Mouse (Mus musculus) layer of hippocampus, adult 11-12 months (tissue): ENCODE measurements around the gene Synrg.

Experiments used
- DNase-seq: peaks from one replicate; pipeline ENCODE4 v3.0.0; 2022; ENCODE audit warnings: low spot score

Gene Synrg

GRCm38 (mm10) chr11:84073816-84074764 lies 109.9 kb downstream of the Synrg start:
- no peak for DNase-seq

- no peak for DNase-seq
These were observed 112.8 kb downstream of the Synrg start for GRCm38 (mm10) chr11:84077008-84077407.

- no peak for DNase-seq
These were observed 114.4 kb downstream of the Synrg start for GRCm38 (mm10) chr11:84078601-84079000.

- no peak for DNase-seq
These were observed 115.1 kb downstream of the Synrg start for GRCm38 (mm10) chr11:84079361-84079760.

- DNase-seq = no peak
These were observed 115.7 kb downstream of the Synrg start for GRCm38 (mm10) chr11:84079887-84080286.

GRCm38 (mm10) chr11:84080327-84080726 lies 116.1 kb downstream of the Synrg start:
- DNase-seq = no peak

- DNase-seq = no peak
These were observed 117.7 kb downstream of the Synrg start for GRCm38 (mm10) chr11:84081901-84082300.

GRCm38 (mm10) chr11:84090572-84090971 lies 126.3 kb downstream of the Synrg start:
- no peak for DNase-seq
